Mouse (Mus musculus): Measurements from ENCODE around the gene Col6a6.

The Col6a6 gene

DNA sequence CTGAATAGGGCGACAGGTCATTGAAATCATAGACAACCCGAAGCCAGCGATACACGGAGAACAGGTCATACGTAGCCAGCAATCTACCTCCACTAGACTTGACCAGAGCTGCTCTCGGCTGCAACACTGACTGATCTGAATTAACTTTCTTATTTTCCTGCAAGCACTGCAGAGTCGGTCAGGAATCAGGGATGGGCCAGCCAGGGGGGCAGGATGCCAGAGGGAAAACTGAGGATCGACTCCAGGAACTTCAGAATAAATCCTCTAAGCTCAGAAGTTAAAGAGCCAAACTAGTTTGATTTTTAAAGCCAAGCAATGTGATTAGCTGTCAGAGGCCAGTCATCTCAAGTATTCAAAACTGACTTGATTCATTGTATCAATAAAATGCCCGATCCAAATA, 88.5 kb downstream of the Col6a6 start:
- DNase-seq (ENCODE audit: low spot score in 2 of 2) = no peak

GRCm38 (mm10) chr9:105737448-105737847, 90.5 kb downstream of the Col6a6 start:
- DNase-seq (ENCODE audit: low spot score in 2 of 2) = no peak

DNA sequence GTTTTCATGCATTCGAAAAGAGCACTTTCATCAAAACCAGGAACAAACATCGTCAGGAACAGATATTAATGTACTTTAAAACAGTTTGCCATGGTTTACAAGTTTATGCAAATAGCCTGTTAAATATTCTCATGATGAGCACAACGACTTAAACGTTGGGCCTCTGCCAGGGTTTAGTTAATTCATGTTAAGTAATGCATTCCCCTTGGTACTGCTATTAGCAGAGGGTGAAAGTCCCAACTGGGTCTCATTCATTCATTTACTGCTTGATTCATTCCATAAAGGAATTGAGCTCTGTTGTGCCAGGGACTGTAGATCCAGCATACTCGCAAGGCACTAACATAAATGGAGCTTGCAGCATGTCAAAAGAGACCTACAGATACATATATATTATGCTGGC, 92.8 kb downstream of the Col6a6 start:
- no peak for DNase-seq (ENCODE audit: low spot score in 2 of 2)

DNA sequence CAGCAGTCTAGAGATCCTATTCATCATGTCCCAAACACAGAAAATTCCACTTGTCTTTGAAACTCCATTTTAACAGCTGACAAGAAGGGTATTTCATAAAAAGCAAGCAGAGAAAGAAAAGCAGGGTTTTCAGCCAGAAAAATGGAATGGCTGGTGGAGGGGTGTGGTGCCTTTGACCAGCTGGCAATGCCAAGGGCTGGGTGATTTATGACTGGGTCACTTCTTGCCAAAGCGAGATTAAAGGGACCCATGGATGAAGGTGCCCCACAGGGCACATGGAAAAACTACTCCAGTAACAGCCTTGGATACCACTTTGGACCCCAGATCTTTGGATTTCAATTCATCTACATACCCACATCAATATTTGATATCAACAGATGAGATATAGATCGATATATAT, 93.3 kb downstream of the Col6a6 start:
- no peak for DNase-seq (ENCODE audit: low spot score in 2 of 2)

DNA sequence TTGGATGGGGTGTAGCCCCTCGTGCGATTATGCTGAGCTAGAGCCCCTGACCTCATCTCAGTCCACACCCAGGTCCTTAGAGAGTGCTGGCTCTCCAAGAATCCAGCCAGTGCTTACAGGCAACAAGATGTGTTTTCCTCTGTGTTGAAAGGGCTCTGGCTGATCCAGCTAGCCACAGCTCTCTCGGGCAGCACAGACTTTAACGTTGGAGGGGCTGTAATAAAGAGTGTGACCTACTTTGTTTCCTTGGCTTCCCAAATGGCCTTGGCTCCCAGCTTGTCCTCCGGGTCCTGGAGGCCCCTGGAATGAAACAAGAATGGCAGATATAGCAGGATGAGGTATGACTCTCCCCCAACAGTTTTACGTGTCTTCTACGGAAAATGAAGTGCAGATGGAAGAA, 96.0 kb downstream of the Col6a6 start:
- DNase-seq (ENCODE audit: low spot score in 2 of 2) = no peak

DNA sequence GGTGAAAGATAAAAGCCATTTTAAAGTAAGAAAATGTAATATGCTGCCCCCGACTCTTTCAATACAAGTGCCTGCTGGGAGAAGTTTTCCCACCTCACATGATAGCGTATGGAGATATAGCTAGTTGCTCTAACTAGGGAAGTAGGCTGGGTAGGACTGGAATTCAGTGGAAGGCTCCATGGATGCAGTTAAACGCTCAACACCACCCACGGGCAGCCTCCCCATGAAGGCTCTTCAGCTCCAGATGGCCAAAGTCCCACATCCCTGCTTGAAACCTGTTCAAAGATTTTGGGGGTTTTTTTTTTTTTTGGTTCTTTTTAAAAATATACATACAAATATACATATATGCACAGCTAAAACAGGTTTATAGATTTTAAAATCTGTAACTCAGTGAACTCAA, 107.5 kb downstream of the Col6a6 start:
- peak in 1 of 2 experiments; percentile 38 for DNase-seq (ENCODE audit: low spot score in 2 of 2)

DNA sequence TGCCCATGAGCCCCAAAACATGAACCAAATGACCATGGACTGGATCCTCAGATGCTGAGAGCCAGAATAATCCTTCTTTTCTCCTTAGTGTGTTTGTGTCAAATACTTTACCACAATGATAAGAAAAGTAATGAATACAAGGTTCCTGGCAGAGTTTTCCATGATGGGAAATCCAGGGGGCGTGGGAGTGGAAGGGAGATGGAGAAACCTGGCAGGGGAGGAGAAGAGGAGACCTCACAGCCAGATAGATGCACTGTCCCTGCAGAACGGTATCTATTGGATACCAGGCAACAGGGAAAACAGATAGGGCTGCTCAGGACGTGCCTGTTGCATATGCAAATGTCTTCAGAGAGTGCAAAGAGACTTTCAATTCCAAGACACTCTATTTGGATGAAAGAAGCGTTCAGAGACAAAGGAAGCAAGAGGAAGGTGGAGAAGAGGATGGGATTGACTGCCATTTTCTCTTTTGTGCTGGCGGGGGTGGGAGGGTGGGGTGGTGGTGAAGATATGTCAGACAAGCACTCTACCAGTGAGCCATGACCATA, 108.0 kb downstream of the Col6a6 start:
- no peak for DNase-seq (ENCODE audit: low spot score in 2 of 2)

GRCm38 (mm10) chr9:105719367-105719766, 108.6 kb downstream of the Col6a6 start:
- DNase-seq (ENCODE audit: low spot score in 2 of 2) = no peak

DNA sequence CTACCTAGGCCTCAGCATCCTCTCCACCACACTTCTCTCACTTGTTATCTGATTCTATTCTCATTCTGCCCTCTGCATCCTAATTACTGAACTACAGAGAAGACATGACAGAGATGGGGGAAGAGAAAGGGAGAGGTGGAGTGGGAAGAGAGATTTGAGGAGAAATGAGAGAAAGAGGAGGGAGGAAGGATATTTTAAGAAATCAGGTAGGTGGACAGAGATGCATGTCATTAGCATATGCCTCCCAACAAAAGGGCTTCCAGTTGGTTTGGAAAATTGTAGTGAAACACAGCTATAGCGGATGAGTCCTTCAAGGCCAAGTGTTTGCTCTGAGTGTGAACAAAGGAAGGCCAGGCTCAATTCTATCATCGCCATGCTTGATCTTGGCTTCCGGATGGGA, 115.9 kb downstream of the Col6a6 start:
- no peak for DNase-seq (ENCODE audit: low spot score in 2 of 2)

DNA sequence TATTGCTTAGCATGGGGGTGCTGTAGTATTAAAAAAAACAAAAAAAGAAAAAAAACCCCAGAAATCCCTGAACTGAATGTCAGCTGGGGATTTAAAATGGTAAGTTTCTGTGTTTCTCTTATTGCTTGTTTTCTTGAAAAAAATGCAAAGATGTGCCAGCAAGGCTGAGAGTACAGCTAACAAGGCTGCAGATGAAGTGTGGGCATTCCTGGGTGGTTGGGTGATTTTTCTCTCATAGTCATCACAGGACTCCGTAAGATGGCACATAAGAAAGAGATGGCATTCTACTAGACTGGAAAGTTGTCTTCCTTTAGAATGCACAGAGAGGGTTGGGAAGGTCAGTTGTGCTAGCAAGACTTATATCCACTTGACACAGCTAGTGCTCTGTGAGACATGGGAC, 122.9 kb downstream of the Col6a6 start:
- DNase-seq (ENCODE audit: low spot score in 2 of 2) = no peak

DNA sequence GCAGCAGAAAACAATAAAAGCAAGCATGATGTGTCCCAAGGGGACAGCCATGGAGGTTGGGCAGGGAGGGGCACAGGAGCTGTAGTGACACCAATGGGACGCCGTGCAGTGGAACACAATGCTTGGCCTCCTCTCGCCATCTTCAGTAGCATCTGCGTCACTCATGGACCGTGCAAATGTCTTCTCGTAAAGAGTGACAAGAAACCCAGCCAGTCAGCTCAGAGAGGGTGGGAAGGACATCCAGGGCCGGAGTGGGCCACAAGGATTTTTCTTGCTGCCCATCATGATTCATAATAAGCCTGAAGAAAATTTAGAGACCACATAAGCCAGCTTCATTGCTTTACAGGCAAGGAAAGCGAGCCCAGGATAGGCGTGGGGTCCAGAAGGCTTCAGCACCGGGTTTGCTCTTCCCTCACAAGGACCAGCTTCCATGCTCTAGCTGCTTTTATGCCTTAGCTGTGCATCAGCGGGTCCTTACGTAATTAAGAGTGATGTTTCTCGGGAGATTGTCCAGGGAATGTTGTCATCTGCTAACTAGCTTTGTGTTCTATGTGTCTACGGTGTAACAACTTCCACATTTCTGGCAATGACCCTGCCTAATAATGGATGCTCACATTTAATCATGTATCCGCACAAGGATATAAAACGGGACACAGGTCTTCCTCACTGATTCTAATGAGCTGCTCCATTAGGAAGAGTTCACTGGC, 123.6 kb downstream of the Col6a6 start:
- DNase-seq (ENCODE audit: low spot score in 2 of 2) = no peak

- DNase-seq (ENCODE audit: low spot score in 2 of 2) = no peak
These were observed 126.0 kb downstream of the Col6a6 start for GRCm38 (mm10) chr9:105701966-105702365.

GRCm38 (mm10) chr9:105700702-105701101, 127.3 kb downstream of the Col6a6 start:
- DNase-seq (ENCODE audit: low spot score in 2 of 2) = no peak

GRCm38 (mm10) chr9:105697764-105698396, 130.1 kb downstream of the Col6a6 start:
- DNase-seq (ENCODE audit: low spot score in 2 of 2) = no peak

DNA sequence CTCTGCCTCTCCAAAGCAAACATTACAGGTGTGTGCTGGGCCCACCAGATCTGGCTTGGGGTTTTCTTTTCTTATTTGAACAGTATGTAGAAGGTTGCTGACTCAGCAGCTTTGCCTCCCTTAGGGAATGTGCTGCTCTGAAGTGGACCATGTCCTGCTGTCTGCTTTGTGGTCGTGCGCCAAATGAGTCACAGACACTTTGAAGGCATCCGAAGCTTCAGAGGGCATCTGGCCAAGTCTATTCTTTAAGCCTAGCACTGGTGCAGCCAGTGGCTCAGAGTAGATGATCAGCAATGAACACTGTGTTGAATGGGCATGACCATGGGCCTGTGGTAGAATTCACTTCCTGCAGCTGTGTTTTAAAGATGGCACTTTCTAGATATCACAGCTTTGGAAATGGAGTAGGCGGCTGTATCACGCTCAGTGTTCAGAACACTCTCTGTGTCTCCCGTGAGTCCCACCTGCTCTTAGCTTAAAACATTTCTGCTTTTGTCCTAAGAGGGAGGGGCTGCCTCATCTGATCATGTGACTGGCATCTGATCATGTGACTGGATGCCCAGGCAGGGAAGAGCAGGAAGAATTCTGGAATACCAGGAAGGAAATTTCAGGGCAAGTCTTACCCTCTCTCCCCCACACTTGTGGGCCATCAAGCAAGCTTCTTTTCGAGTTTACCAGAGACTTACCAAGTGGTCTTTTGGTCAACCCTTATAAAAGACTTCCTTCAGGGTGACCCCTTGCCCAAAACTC, 131.0 kb downstream of the Col6a6 start:
- no peak for DNase-seq (ENCODE audit: low spot score in 2 of 2)

- DNase-seq (ENCODE audit: low spot score in 2 of 2) = peak; percentile 56 to 67
These were observed 134.1 kb downstream of the Col6a6 start for GRCm38 (mm10) chr9:105693854-105694253.

GRCm38 (mm10) chr9:105693056-105693455, 134.9 kb downstream of the Col6a6 start:
- no peak for DNase-seq (ENCODE audit: low spot score in 2 of 2)

DNA sequence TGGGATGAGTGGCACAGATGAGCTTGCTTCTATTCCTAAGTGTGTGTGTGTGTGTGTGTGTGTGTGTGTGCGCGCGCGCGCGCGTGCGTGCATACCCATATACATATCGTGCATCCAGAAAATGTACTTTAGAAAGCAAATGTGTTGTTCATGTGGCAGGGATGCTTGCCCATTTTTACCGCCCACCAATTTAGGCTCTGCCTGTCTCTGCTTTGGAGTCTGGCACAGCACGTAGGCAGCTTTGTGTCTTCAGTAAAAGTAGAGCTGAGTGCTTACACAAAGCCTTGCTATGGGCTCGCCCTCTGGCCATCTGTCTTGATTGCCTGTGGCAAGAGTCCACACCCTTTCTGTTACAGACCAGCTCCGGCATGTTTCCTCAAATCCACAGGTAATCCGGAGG, 135.5 kb downstream of the Col6a6 start:
- DNase-seq (ENCODE audit: low spot score in 2 of 2) = peak; percentile 47 to 56

- no peak for DNase-seq (ENCODE audit: low spot score in 2 of 2)
These were observed 138.5 kb downstream of the Col6a6 start for GRCm38 (mm10) chr9:105689485-105689884.

DNA sequence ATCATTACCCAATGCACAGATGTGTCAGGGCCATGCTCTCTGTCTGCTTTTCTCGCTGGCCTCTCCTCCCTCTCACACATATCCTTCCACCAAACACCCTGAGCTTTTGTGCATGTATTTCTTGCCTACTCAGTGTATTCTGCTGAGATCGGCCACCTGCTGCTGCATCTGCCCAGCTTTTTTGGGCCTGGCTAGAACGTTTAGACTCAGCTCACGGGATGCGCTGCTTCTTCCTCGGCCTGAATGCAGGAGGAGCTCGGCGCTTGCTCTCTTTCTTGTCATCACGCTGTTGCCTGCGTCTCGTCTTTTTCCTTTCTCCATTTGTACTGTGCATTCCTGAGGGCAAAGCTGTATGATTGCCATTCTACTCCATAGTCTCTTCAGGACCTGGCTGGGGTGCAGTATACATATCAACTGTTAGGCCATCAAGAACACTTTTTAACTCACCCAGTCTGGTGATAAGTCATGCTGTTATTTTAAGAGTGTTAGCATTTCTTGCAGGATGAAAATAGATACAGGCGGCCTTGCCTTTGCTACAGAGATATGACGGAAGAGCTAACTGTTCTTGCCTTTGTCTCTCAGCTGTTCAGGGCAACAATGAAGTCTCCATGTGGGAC, 143.3 kb downstream of the Col6a6 start:
- DNase-seq (ENCODE audit: low spot score in 2 of 2) = peak in 1 of 2 experiments; percentile 29

- DNase-seq (ENCODE audit: low spot score in 2 of 2) = no peak
These were observed 146.6 kb downstream of the Col6a6 start for GRCm38 (mm10) chr9:105681386-105681785.

- DNase-seq (ENCODE audit: low spot score in 2 of 2) = no peak
These were observed 152.0 kb downstream of the Col6a6 start for GRCm38 (mm10) chr9:105675941-105676340.
